Mouse (Mus musculus): ENCODE measurements around the gene Kcnip3. TPM values are rescaled to one million over a fixed set of nuclear protein-coding genes. Genes with fewer than 3 reads are reported as not detected.

Kcnip3 gene
- polyA plus RNA-seq, 1 experiment from 2014 or later, result 1.2 TPM

DNA sequence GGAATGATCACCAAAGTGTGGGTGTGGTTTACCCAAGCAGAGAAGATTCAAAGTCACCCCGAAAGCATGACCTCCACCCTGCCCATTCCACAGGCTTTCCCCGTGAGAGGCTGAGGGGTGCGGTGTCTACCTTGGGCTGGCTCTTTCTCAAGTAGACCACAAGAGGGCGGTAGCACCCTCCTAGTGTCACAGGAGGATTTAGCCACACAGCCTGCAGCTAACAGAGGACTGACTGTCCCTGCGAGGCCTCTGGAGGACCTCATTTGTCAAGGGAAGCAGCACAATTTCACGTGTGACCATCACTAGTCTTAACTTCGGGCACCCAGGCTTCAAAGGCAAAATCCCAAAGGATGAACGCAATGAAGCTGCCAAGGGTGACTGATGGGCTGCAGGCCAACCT is 59.6 kb downstream of the Kcnip3 start:
- Histone ChIP-seq H3K27me3 (ENCODE audit: control insufficient read depth, insufficient read depth, low read length) (no peaks in the 10 kb centered on the region), H3K9me3 (ENCODE audit: control insufficient read depth, low read length) (no peaks in the 10 kb centered on the region), H3K4me1 (ENCODE audit: control insufficient read depth in 2 of 2, insufficient read depth in 2 of 2, low read length in 2 of 2) (peaks cover 17 to 18% of the 10 kb centered on the region in 2 experiments), H3K27ac (replicated peaks in 1 of 2; ENCODE audit: control insufficient read depth in 1 of 2, insufficient read depth in 1 of 2, low read depth in 2 of 2, low read length in 2 of 2) (no peak overlapping the region), H3K36me3 (ENCODE audit: control insufficient read depth, insufficient read depth, low read length) (no peaks in the 10 kb centered on the region), H3K4me2 (ENCODE audit: low read length) (no peak overlapping the region), H3K4me3 (ENCODE audit: control insufficient read depth in 1 of 2, insufficient read depth in 1 of 2, low read depth in 1 of 2, low read length in 2 of 2) (no peak overlapping the region), H3K9ac (ENCODE audit: low read length) (no peak overlapping the region)
- WGBS, result 10% methylated on average over 8 of the region's 8 CpGs
- ATAC-seq (ENCODE audit: insufficient number of reproducible peaks, insufficient read depth, low FRiP score, low read depth), result no peak

DNA sequence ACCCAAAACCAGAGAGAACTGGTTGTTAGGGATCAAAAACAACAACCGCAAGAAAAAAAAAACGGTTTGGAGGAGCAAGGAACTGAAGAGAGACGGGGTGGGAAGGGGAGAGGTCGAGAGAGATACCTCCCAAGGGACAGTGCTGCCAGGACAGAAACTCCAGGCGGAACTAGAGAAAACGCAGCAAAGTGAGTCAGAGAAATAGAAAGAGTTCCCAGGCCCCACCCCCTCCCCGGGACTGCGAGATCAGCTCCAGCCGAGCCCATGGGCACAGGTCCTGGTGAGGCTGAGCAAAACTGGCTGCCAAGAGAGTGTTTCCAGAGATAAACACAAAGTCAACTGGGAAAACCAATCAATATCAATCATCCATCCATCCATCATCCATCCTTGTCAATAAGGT is 60.5 kb downstream of the Kcnip3 start:
- H3K36me3 ChIP-seq (ENCODE audit: control insufficient read depth, insufficient read depth, low read length), result no peaks in the 10 kb centered on the region
- H3K9me3 ChIP-seq (ENCODE audit: control insufficient read depth, low read length), result no peaks in the 10 kb centered on the region
- WGBS, result 39% methylated on average over 9 of the region's 9 CpGs
- peaks cover 17 to 18% of the 10 kb centered on the region in 2 experiments for H3K4me1 ChIP-seq (ENCODE audit: control insufficient read depth in 2 of 2, insufficient read depth in 2 of 2, low read length in 2 of 2)
- no peak overlapping the region for H3K4me3 ChIP-seq (ENCODE audit: control insufficient read depth in 1 of 2, insufficient read depth in 1 of 2, low read depth in 1 of 2, low read length in 2 of 2)
- H3K9ac ChIP-seq (ENCODE audit: low read length), result no peak overlapping the region
- H3K27me3 ChIP-seq (ENCODE audit: control insufficient read depth, insufficient read depth, low read length), result no peaks in the 10 kb centered on the region
- H3K4me2 ChIP-seq (ENCODE audit: low read length), result no peak overlapping the region
- H3K27ac ChIP-seq (replicated peaks in 1 of 2; ENCODE audit: control insufficient read depth in 1 of 2, insufficient read depth in 1 of 2, low read depth in 2 of 2, low read length in 2 of 2), result no peak overlapping the region
- ATAC-seq (ENCODE audit: insufficient number of reproducible peaks, insufficient read depth, low FRiP score, low read depth), result no peak

DNA sequence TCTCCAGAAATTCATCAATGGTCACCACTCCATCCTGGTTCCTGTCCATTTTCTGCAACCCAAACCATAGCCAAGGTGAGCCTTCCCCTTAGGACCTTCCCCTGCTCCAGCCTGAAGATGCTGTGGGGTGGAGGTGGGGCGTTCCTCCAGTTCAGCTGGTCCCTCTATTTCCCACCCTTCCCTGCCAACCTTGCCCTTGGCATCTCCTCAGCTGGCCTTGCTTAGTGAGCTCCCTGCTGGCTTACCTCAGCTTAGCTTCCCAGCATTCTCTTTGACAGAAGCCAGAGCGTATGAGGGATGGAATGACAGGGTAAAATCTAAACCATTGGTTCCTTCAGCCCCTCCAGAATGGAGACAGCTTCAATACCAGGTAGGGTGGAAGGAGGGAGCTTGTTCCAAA is 62.6 kb downstream of the Kcnip3 start:
- Histone ChIP-seq H3K36me3 (ENCODE audit: control insufficient read depth, insufficient read depth, low read length) (no peaks in the 10 kb centered on the region), H3K9me3 (ENCODE audit: control insufficient read depth, low read length) (no peaks in the 10 kb centered on the region), H3K4me1 (ENCODE audit: control insufficient read depth in 2 of 2, insufficient read depth in 2 of 2, low read length in 2 of 2) (peaks cover 10 to 13% of the 10 kb centered on the region in 2 experiments), H3K27me3 (ENCODE audit: control insufficient read depth, insufficient read depth, low read length) (no peaks in the 10 kb centered on the region), H3K4me3 (ENCODE audit: control insufficient read depth in 1 of 2, insufficient read depth in 1 of 2, low read depth in 1 of 2, low read length in 2 of 2) (no peak overlapping the region), H3K4me2 (ENCODE audit: low read length) (no peak overlapping the region), H3K9ac (ENCODE audit: low read length) (no peak overlapping the region), H3K27ac (replicated peaks in 1 of 2; ENCODE audit: control insufficient read depth in 1 of 2, insufficient read depth in 1 of 2, low read depth in 2 of 2, low read length in 2 of 2) (no peak overlapping the region)
- 81% methylated on average over 2 of the region's 2 CpGs for WGBS
- no peak for ATAC-seq (ENCODE audit: insufficient number of reproducible peaks, insufficient read depth, low FRiP score, low read depth)

DNA sequence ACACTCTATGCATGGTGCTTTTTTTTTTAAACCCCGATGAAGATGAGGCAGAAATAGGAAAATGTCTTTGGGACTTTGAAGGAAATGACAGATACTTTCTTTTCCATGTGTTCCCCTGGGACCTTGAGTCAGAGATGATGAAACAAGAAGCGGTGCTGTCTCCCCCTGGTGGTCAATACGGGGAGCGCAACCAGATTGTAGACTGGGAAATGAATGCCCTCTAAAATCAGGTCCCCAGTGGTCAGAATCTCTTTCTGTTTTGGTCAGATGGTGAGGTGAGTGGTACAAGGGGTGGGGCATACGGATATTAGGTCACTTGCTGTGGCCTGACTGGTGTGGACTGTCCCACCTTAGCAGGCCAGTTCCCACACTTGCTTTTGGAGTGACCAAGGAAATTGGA is 68.1 kb downstream of the Kcnip3 start:
- ATAC-seq (ENCODE audit: insufficient number of reproducible peaks, insufficient read depth, low FRiP score, low read depth), result no peak
- no peak overlapping the region for H3K4me3 ChIP-seq (ENCODE audit: control insufficient read depth in 1 of 2, insufficient read depth in 1 of 2, low read depth in 1 of 2, low read length in 2 of 2)
- H3K9me3 ChIP-seq (ENCODE audit: control insufficient read depth, low read length), result no peaks in the 10 kb centered on the region
- no peak overlapping the region for H3K27ac ChIP-seq (replicated peaks in 1 of 2; ENCODE audit: control insufficient read depth in 1 of 2, insufficient read depth in 1 of 2, low read depth in 2 of 2, low read length in 2 of 2)
- no peak overlapping the region for H3K9ac ChIP-seq (ENCODE audit: low read length)
- no peak overlapping the region for H3K4me2 ChIP-seq (ENCODE audit: low read length)
- H3K27me3 ChIP-seq (ENCODE audit: control insufficient read depth, insufficient read depth, low read length), result no peaks in the 10 kb centered on the region
- peaks cover 9 to 19% of the 10 kb centered on the region in 2 experiments for H3K4me1 ChIP-seq (ENCODE audit: control insufficient read depth in 2 of 2, insufficient read depth in 2 of 2, low read length in 2 of 2)
- no peaks in the 10 kb centered on the region for H3K36me3 ChIP-seq (ENCODE audit: control insufficient read depth, insufficient read depth, low read length)
- 6% methylated on average over 5 of the region's 5 CpGs for WGBS

DNA sequence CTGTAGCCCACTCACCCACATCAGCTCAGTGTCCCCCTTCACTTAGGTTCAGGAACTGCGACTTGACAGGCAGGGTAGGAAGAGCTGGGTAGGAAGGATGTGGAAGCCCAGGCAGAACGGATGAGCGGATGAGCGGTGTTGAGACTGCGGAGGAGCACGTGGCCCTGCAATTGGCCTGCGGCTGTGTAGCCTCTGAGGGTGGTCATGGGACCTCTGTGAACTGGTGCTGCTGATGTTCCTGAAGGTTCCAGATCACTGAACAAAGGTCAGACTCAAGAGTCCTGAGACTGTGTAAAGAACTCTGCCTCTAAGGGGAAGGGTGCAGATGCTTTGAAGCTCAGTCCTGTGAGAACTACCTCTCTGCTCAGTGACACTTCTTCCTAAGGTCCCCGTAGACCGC is 68.8 kb downstream of the Kcnip3 start:
- 83% methylated on average over 9 of the region's 9 CpGs for WGBS

DNA sequence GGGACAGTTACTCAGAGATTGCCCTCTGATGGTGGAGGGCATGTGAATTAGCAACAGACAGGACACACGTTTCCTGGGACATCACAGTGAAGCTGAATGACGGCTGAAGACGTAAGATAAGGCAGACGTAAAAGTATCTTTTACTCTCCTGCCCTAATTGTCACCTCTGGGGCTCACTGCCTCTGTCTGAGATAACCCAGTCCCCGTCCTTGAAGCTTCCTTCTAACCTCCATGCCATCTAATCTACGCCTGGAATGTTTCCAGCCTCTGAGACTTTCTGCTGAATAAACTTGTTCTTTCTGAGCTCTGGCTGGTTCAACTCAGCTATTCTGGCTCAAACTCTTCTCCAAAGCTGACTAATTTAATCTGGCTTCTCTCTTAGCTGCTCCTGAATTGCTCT is 70.1 kb downstream of the Kcnip3 start:
- Histone ChIP-seq H3K4me3 (ENCODE audit: control insufficient read depth in 1 of 2, insufficient read depth in 1 of 2, low read depth in 1 of 2, low read length in 2 of 2) (no peak overlapping the region), H3K27ac (replicated peaks in 1 of 2; ENCODE audit: control insufficient read depth in 1 of 2, insufficient read depth in 1 of 2, low read depth in 2 of 2, low read length in 2 of 2) (no peak overlapping the region), H3K9me3 (ENCODE audit: control insufficient read depth, low read length) (no peaks in the 10 kb centered on the region), H3K4me2 (ENCODE audit: low read length) (no peak overlapping the region), H3K27me3 (ENCODE audit: control insufficient read depth, insufficient read depth, low read length) (no peaks in the 10 kb centered on the region), H3K9ac (ENCODE audit: low read length) (no peak overlapping the region), H3K4me1 (ENCODE audit: control insufficient read depth in 2 of 2, insufficient read depth in 2 of 2, low read length in 2 of 2) (peaks cover 9 to 19% of the 10 kb centered on the region in 2 experiments), H3K36me3 (ENCODE audit: control insufficient read depth, insufficient read depth, low read length) (no peaks in the 10 kb centered on the region)
- ATAC-seq (ENCODE audit: insufficient number of reproducible peaks, insufficient read depth, low FRiP score, low read depth), result no peak
- 2% methylated on average over 6 of the region's 6 CpGs for WGBS

More for the DNA sequence above, 68.8 kb downstream of the Kcnip3 start:
- Histone ChIP-seq H3K36me3 (ENCODE audit: control insufficient read depth, insufficient read depth, low read length) (no peaks in the 10 kb centered on the region), H3K27me3 (ENCODE audit: control insufficient read depth, insufficient read depth, low read length) (no peaks in the 10 kb centered on the region), H3K9ac (ENCODE audit: low read length) (no peak overlapping the region), H3K9me3 (ENCODE audit: control insufficient read depth, low read length) (no peaks in the 10 kb centered on the region), H3K4me2 (ENCODE audit: low read length) (no peak overlapping the region), H3K4me1 (ENCODE audit: control insufficient read depth in 2 of 2, insufficient read depth in 2 of 2, low read length in 2 of 2) (peaks cover 9 to 19% of the 10 kb centered on the region in 2 experiments), H3K4me3 (ENCODE audit: control insufficient read depth in 1 of 2, insufficient read depth in 1 of 2, low read depth in 1 of 2, low read length in 2 of 2) (no peak overlapping the region), H3K27ac (replicated peaks in 1 of 2; ENCODE audit: control insufficient read depth in 1 of 2, insufficient read depth in 1 of 2, low read depth in 2 of 2, low read length in 2 of 2) (no peak overlapping the region)
- no peak for ATAC-seq (ENCODE audit: insufficient number of reproducible peaks, insufficient read depth, low FRiP score, low read depth)

DNA sequence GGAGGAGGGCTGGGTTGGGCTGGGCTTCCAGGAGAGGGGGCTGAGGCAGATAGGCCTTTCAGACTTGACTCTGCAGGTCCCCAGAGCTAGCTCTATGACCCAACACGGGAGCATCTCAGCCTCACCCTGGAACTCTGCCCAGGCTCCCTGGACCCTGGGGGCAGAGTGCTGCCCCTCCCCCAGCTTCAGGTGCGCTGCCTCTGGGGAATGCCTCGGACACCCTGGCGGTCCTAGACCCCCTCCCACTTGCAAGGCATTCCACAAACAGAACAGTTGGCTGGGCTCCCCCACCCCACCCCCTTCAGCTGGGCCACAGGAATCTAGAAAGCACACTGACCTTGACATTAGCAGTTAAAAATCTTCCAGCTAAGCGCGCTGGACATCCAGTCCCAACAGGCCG is 72.2 kb downstream of the Kcnip3 start:
- ATAC-seq (ENCODE audit: insufficient number of reproducible peaks, insufficient read depth, low FRiP score, low read depth), result no peak

DNA sequence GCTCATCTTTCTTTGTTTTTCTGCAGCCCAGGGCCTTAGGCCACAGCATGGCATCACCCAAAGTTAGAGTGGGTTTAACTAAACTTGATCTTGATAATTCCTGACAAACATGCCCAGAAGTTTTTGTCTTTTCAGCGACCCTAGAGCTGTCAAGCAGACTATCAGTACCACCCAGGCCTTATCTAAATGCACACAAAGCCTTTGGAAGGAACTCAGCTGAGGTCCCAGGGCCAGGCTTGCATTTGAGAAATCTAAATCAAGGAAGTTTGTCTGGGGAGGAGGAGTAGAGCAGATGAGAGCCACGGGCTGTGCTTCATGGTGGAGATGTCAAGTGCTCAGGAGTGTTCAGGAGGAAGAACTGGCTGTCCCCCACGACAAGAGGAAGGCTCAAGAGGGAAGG is 75.0 kb downstream of the Kcnip3 start:
- Histone ChIP-seq H3K27me3 (ENCODE audit: control insufficient read depth, insufficient read depth, low read length) (no peaks in the 10 kb centered on the region), H3K9ac (ENCODE audit: low read length) (no peak overlapping the region), H3K4me3 (ENCODE audit: control insufficient read depth in 1 of 2, insufficient read depth in 1 of 2, low read depth in 1 of 2, low read length in 2 of 2) (no peak overlapping the region), H3K9me3 (ENCODE audit: control insufficient read depth, low read length) (no peaks in the 10 kb centered on the region), H3K36me3 (ENCODE audit: control insufficient read depth, insufficient read depth, low read length) (no peaks in the 10 kb centered on the region), H3K27ac (replicated peaks in 1 of 2; ENCODE audit: control insufficient read depth in 1 of 2, insufficient read depth in 1 of 2, low read depth in 2 of 2, low read length in 2 of 2) (no peak overlapping the region), H3K4me2 (ENCODE audit: low read length) (no peak overlapping the region), H3K4me1 (ENCODE audit: control insufficient read depth in 2 of 2, insufficient read depth in 2 of 2, low read length in 2 of 2) (peaks cover 9 to 20% of the 10 kb centered on the region in 2 experiments)
- no peak for ATAC-seq (ENCODE audit: insufficient number of reproducible peaks, insufficient read depth, low FRiP score, low read depth)
- WGBS, result 7% methylated on average over 3 of the region's 3 CpGs

More for the DNA sequence above, 72.2 kb downstream of the Kcnip3 start:
- Histone ChIP-seq H3K27me3 (ENCODE audit: control insufficient read depth, insufficient read depth, low read length) (no peaks in the 10 kb centered on the region), H3K36me3 (ENCODE audit: control insufficient read depth, insufficient read depth, low read length) (no peaks in the 10 kb centered on the region), H3K9me3 (ENCODE audit: control insufficient read depth, low read length) (no peaks in the 10 kb centered on the region), H3K4me3 (ENCODE audit: control insufficient read depth in 1 of 2, insufficient read depth in 1 of 2, low read depth in 1 of 2, low read length in 2 of 2) (no peak overlapping the region), H3K4me1 (ENCODE audit: control insufficient read depth in 2 of 2, insufficient read depth in 2 of 2, low read length in 2 of 2) (peaks cover 9 to 19% of the 10 kb centered on the region in 2 experiments), H3K4me2 (ENCODE audit: low read length) (no peak overlapping the region), H3K27ac (replicated peaks in 1 of 2; ENCODE audit: control insufficient read depth in 1 of 2, insufficient read depth in 1 of 2, low read depth in 2 of 2, low read length in 2 of 2) (no peak overlapping the region), H3K9ac (ENCODE audit: low read length) (peak overlapping the region; percentile 8; the same call in 1 of the 2 replicates)
- WGBS, result 33% methylated on average over 7 of the region's 7 CpGs

Measured in heart, embryonic 14.5 days (tissue).